Mouse (Mus musculus) liver, embryonic 14.5 days (tissue): ENCODE measurements around the gene Cd96.

Experiments
- CTCF ChIP-seq: IDR thresholded peaks from 2 replicates; pipeline ENCODE4 v1.5.1; 2016; ENCODE audit warnings: antibody characterized with exemption, low read depth, control low read depth
- EP300 ChIP-seq: IDR thresholded peaks from 2 replicates; pipeline ENCODE4 v1.6.1; 2016; ENCODE audit warnings: antibody characterized with exemption, low read depth

DNA sequence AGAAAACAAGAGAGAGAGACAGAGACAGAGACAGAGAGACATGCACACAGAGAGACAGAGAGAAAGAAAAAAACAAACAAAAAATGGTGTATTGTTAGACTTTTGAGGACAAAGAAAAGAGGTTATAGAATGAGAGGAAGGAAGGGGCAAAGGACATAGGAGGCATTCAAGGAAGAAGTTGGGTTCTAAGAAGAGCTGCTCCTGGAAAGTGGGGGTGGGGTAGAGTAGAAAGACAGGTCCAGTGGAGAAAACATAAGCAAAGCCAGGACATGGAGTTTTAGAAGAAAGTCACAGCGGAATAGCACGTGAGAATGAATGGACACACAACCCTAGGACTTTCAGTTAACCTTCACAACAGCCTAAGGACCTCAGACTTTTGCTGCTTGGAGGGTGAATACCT, 99.7 kb downstream of the Cd96 start:
- no peak for TF ChIP-seq CTCF
- no peak for TF ChIP-seq EP300
